In the genomic region with DNA sequence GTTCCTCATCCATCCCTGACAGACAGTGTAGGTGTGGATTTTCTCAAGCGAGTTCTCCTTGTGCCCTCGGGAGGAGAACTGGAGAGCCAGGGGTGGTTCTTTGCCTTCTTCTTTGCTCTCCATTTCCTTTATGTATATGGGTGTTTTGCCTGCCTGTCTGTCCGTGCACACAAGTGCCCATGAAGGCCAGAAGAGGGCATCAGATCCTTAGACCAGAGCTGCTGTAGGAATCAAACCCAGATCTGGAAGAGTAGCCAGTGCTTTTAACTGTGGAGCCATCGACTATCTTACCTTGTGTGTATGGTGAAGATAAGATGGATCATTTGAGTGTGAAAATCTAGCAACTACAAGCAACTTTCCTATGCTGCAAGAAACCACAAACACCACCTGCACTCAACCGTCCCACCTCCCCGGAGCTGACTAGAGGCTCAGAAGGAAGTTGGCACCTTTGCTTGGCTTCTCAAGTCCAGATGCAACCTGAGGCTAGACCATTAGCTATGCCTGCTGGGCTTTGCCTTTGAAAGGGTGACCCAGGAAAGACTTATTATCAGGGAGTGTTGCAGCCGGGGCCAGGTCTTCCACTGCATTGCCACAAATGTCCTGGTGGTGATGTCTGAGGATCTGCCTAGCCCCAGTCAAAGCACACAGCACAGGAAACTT, we compare ENCODE assay signal across 15 mouse cellular contexts. TPM values are rescaled to one million over a fixed set of nuclear protein-coding genes. Genes with fewer than 3 reads are reported as not detected.
A peak's percentile ranks its signal among the peaks of the same experiment; 100 is the strongest.
DNase-seq lines count a peak whose midpoint lies in the region; ATAC-seq and TF ChIP-seq lines count a peak whose summit lies in the region.
"Had no signal": no experiment of that assay in that cellular context is flagged by ENCODE, and none has a peak within 500 bp of the region (broad histone marks: within the 10 kb centered on the region; RNA-seq: fewer than 3 reads in every experiment).

No protein-coding gene starts in this region.

- no peaks in the 10 kb centered on the region for H3K36me3 ChIP-seq in kidney, embryonic 14.5 days (ENCODE audit: control insufficient read depth, insufficient read depth, low read length)
- H3K36me3 ChIP-seq in ES-Bruce4 (ENCODE audit: control insufficient read depth, insufficient read depth, low read length, poor library complexity, severe bottlenecking): no peaks in the 10 kb centered on the region
- H3K36me3 ChIP-seq in liver, postnatal 0 days (replicated peaks; ENCODE audit: insufficient read depth, low read length): no peaks in the 10 kb centered on the region
- no peaks in the 10 kb centered on the region for H3K36me3 ChIP-seq in forebrain, embryonic 10.5 days (replicated peaks)
- H3K36me3 ChIP-seq: hindbrain, embryonic 13.5 days; liver, embryonic 15.5 days had no signal

- no peak for TF ChIP-seq EP300 in ES-Bruce4 (IDR thresholded peaks at IDR 0.05; ENCODE audit: insufficient read depth, low read depth, low read length)
- TF ChIP-seq EP300 in liver, postnatal 0 days (IDR thresholded peaks at IDR 0.05; ENCODE audit: low read depth): no peak

- 45% methylated on average over 7 of the region's 7 CpGs for WGBS in kidney, embryonic 14.5 days
- 29% methylated on average over 7 of the region's 7 CpGs for WGBS in liver, postnatal 0 days (ENCODE audit: insufficient replicate concordance)
- WGBS in forebrain, embryonic 10.5 days: 66% methylated on average over 7 of the region's 7 CpGs

- H3K27ac ChIP-seq in kidney, embryonic 14.5 days (ENCODE audit: low read depth, low read length): no peak overlapping the region
- no peak overlapping the region for H3K27ac ChIP-seq in ES-Bruce4 (ENCODE audit: insufficient read depth, low read length)
- H3K27ac ChIP-seq in liver, postnatal 0 days (ENCODE audit: low read depth): no peak overlapping the region
- no peak overlapping the region for H3K27ac ChIP-seq in forebrain, embryonic 10.5 days
- H3K27ac ChIP-seq: hindbrain, embryonic 13.5 days; liver, embryonic 15.5 days had no signal

- no peak for ATAC-seq in kidney, embryonic 14.5 days (ENCODE audit: low FRiP score, low TSS enrichment)
- ATAC-seq in liver, postnatal 0 days: peak; percentile 22; the same call in 1 of the 2 replicates
- no peak for ATAC-seq in megakaryocyte-erythroid progenitor cell, adult 5-6 weeks (replicated peaks; ENCODE audit: low FRiP score, low TSS enrichment, poor library complexity, severe bottlenecking)

- H3K4me3 ChIP-seq in kidney, embryonic 14.5 days (ENCODE audit: low read length): no peak overlapping the region
- H3K4me3 ChIP-seq in ES-Bruce4 (ENCODE audit: low read depth, low read length): no peak overlapping the region
- H3K4me3 ChIP-seq in liver, postnatal 0 days (ENCODE audit: low read depth, low read length): no peak overlapping the region
- no peak overlapping the region for H3K4me3 ChIP-seq in forebrain, embryonic 10.5 days
- H3K4me3 ChIP-seq: hindbrain, embryonic 13.5 days; liver, embryonic 15.5 days had no signal

- H3K4me2 ChIP-seq in kidney, embryonic 14.5 days (replicated peaks; ENCODE audit: low read depth, low read length): no peak overlapping the region
- H3K4me2 ChIP-seq in liver, postnatal 0 days (ENCODE audit: low read depth, low read length): no peak overlapping the region
- H3K4me2 ChIP-seq: hindbrain, embryonic 13.5 days; liver, embryonic 15.5 days had no signal

- no peaks in the 10 kb centered on the region for H3K27me3 ChIP-seq in kidney, embryonic 14.5 days (ENCODE audit: control insufficient read depth, insufficient read depth, low read length)
- H3K27me3 ChIP-seq in ES-Bruce4 (ENCODE audit: control insufficient read depth, insufficient read depth, low read length, poor library complexity, severe bottlenecking): no peaks in the 10 kb centered on the region
- no peaks in the 10 kb centered on the region for H3K27me3 ChIP-seq in liver, postnatal 0 days (ENCODE audit: insufficient read depth, low read length)
- H3K27me3 ChIP-seq in forebrain, embryonic 10.5 days (ENCODE audit: poor library complexity, severe bottlenecking): peaks cover 4% of the 10 kb centered on the region; the same call in 1 of the 2 replicates
- H3K27me3 ChIP-seq: hindbrain, embryonic 13.5 days had no signal

- H3K4me1 ChIP-seq in kidney, embryonic 14.5 days (ENCODE audit: control insufficient read depth, insufficient read depth, low read length): 0 out of 2 replicates have a peak, but pooled peaks cover 6% of the 10 kb centered on the region
- no peaks in the 10 kb centered on the region for H3K4me1 ChIP-seq in ES-Bruce4 (ENCODE audit: control insufficient read depth, insufficient read depth, low read length)
- peaks cover 11% of the 10 kb centered on the region for H3K4me1 ChIP-seq in liver, postnatal 0 days (ENCODE audit: insufficient read depth)
- H3K4me1 ChIP-seq in forebrain, embryonic 10.5 days: peaks cover 6% of the 10 kb centered on the region
- H3K4me1 ChIP-seq: hindbrain, embryonic 13.5 days had no signal

- H3K9me3 ChIP-seq in kidney, embryonic 14.5 days (ENCODE audit: control insufficient read depth, low read length): no peaks in the 10 kb centered on the region
- no peaks in the 10 kb centered on the region for H3K9me3 ChIP-seq in ES-Bruce4 (replicated peaks; ENCODE audit: control insufficient read depth, insufficient read depth, low read length, poor library complexity, severe bottlenecking)
- H3K9me3 ChIP-seq in liver, postnatal 0 days (ENCODE audit: low read length): no peaks in the 10 kb centered on the region
- no peaks in the 10 kb centered on the region for H3K9me3 ChIP-seq in forebrain, embryonic 10.5 days
- H3K9me3 ChIP-seq: hindbrain, embryonic 13.5 days; liver, embryonic 15.5 days had no signal

- TF ChIP-seq POLR2A in ES-Bruce4 (IDR thresholded peaks at IDR 0.05; ENCODE audit: insufficient read depth, low read length): no peak

- TF ChIP-seq CTCF in ES-Bruce4 (IDR thresholded peaks at IDR 0.05; ENCODE audit: low read depth, low read length): peak; percentile 39
- peak; percentile 69 for TF ChIP-seq CTCF in liver, postnatal 0 days (IDR thresholded peaks at IDR 0.05; ENCODE audit: low read depth)

- DNase-seq in adrenal gland, adult 2 months: peak; percentile 42
- DNase-seq in adrenal gland, postnatal 14 days: no peak
- peak; percentile 52 for DNase-seq in kidney, adult 9 months
- DNase-seq in liver, postnatal 0 days: no peak
- no peak for DNase-seq in forebrain, embryonic 10.5 days (ENCODE audit: extremely low spot score, low spot score)
- DNase-seq: cerebellum, adult 9-11 months; midbrain, embryonic 14.5 days had no signal

- no peak overlapping the region for H3K9ac ChIP-seq in kidney, embryonic 14.5 days (ENCODE audit: low read depth, low read length)
- no peak overlapping the region for H3K9ac ChIP-seq in ES-Bruce4 (ENCODE audit: low read depth, poor library complexity, severe bottlenecking)
- H3K9ac ChIP-seq in liver, postnatal 0 days (replicated peaks): no peak overlapping the region
- H3K9ac ChIP-seq: hindbrain, embryonic 13.5 days; liver, embryonic 15.5 days had no signal

RNA-seq across cellular contexts. Expression of a gene that starts 27.3 kb away (rescaled TPM):
- 100 to 1,000 TPM in 1 of 2 experiments, 10 to 100 TPM in 1; 86.6 to 366 TPM for total RNA-seq in adrenal gland, adult 2 months (2021)
- polyA plus RNA-seq in adrenal gland, adult 2 months (2012; rRNA removed): 253 and 508 TPM in 2 replicates
- 48.8 and 110 TPM in 2 replicates for total RNA-seq in adrenal gland, postnatal 14 days (2021)
- 21.4 and 29.5 TPM in 2 replicates for polyA plus RNA-seq in kidney, embryonic 14.5 days (2014; fragmentation: Nextera tagmentation; extraction: Ambion mirVana)
- polyA plus RNA-seq in ES-Bruce4 (2011; ENCODE audit: insufficient read depth, insufficient read length, low read depth, missing spikeins): 77.5 and 85.2 TPM in 2 replicates
- 13.6 and 17.1 TPM in 2 replicates for polyA plus RNA-seq in liver, postnatal 0 days (2015; fragmentation: Nextera tagmentation; extraction: Ambion mirVana)
- total RNA-seq in megakaryocyte-erythroid progenitor cell, adult 5-6 weeks (2014; fragmentation: Nextera tagmentation): 27.7 and 27.8 TPM in 2 replicates
- 9.4 and 11.2 TPM in 2 replicates for total RNA-seq in megakaryocyte-erythroid progenitor cell, adult 5-6 weeks (2017)
- 10.5 and 11.7 TPM in 2 replicates for polyA plus RNA-seq in forebrain, embryonic 10.5 days (2016; fragmentation: Nextera tagmentation; extraction: Ambion mirVana)

RNA-seq across cellular contexts. Expression of a gene that starts 41.5 kb away (rescaled TPM):
- total RNA-seq in adrenal gland, adult 2 months (2021): not detected
- polyA plus RNA-seq in adrenal gland, adult 2 months (2012; rRNA removed): 0.07 and 0.08 TPM in 2 replicates
- total RNA-seq in adrenal gland, postnatal 14 days (2021): not detected in 2 replicates
- polyA plus RNA-seq in kidney, embryonic 14.5 days (2014; fragmentation: Nextera tagmentation; extraction: Ambion mirVana): 2.1 and 4.8 TPM in 2 replicates
- polyA plus RNA-seq in ES-Bruce4 (2011; ENCODE audit: insufficient read depth, insufficient read length, low read depth, missing spikeins): not detected in 2 replicates
- polyA plus RNA-seq in liver, postnatal 0 days (2015; fragmentation: Nextera tagmentation; extraction: Ambion mirVana): not detected in 2 replicates
- not detected in 2 replicates for total RNA-seq in megakaryocyte-erythroid progenitor cell, adult 5-6 weeks (2014; fragmentation: Nextera tagmentation)
- not detected in 2 replicates for total RNA-seq in megakaryocyte-erythroid progenitor cell, adult 5-6 weeks (2017)
- not detected in 2 replicates for polyA plus RNA-seq in forebrain, embryonic 10.5 days (2016; fragmentation: Nextera tagmentation; extraction: Ambion mirVana)
- total RNA-seq: granulocyte monocyte progenitor cell, adult 5-6 weeks; layer of hippocampus, postnatal 10 days; neutrophil, adult 5-6 weeks had no signal
- polyA plus RNA-seq: hindbrain, embryonic 13.5 days; liver, embryonic 15.5 days; midbrain, embryonic 14.5 days had no signal

Comparison
In these comparisons a context has a peak if more than half of its experiments do, and no peak if none do; other contexts are left out.
1. DNase-seq: peak in adrenal gland, adult 2 months (single experiment) and kidney, adult 9 months (single experiment); none in adrenal gland, postnatal 14 days (single experiment), liver, postnatal 0 days (single experiment) and forebrain, embryonic 10.5 days (single experiment).